Mouse (Mus musculus) spleen, adult 2 months (tissue): Measurements from ENCODE around the gene Vars2. TPM values are rescaled to one million over a fixed set of nuclear protein-coding genes. Genes with fewer than 3 reads are reported as not detected.
A peak's percentile ranks its signal among the peaks of the same experiment; 100 is the strongest.

Experiments
- DNase-seq, 2 experiments: peaks; one replicate each; pipeline versions ENCODE4 v3.0.0 to v3.0.0-alpha.2; 2012 to 2021; ENCODE audit warnings: low spot score in 2 of 2, low read depth in 1 of 2
- H3K27ac ChIP-seq: fragments of 200-500 bp; 2 replicates; pipeline ENCODE4 v1.5.1; 2012; ENCODE audit warnings: low read length, inconsistent platforms; ENCODE audit not compliant: insufficient read depth
- H3K27me3 ChIP-seq: fragments of 200-500 bp; 2 replicates; pipeline ENCODE4 v1.6.1; 2012; ENCODE audit warnings: mild to moderate bottlenecking, moderate library complexity, low read length, inconsistent platforms; ENCODE audit not compliant: control insufficient read depth, insufficient read depth
- H3K36me3 ChIP-seq: fragments of 200-500 bp; 2 replicates; pipeline ENCODE4 v1.6.1; 2012; ENCODE audit warnings: mild to moderate bottlenecking, low read length, inconsistent platforms; ENCODE audit not compliant: control insufficient read depth, insufficient read depth
- H3K4me1 ChIP-seq: fragments of 200-500 bp; 2 replicates; pipeline ENCODE4 v1.6.1; 2011; ENCODE audit warnings: inconsistent platforms; ENCODE audit not compliant: control insufficient read depth, insufficient read depth, insufficient read length
- H3K4me3 ChIP-seq: fragments of 200-500 bp; 2 replicates; pipeline ENCODE4 v1.5.1; 2011; ENCODE audit warnings: mild to moderate bottlenecking, inconsistent platforms; ENCODE audit not compliant: insufficient read depth, insufficient read length; ENCODE audit errors: extremely low read depth
- CTCF ChIP-seq: fragments of 200-500 bp; IDR thresholded peaks from 2 replicates; pipeline ENCODE4 v1.5.1; 2011; ENCODE audit warnings: mild to moderate bottlenecking, inconsistent platforms; ENCODE audit not compliant: insufficient read depth, insufficient read length, insufficient replicate concordance; ENCODE audit errors: extremely low read depth
- POLR2A ChIP-seq: fragments of 200-500 bp; IDR thresholded peaks from 2 replicates; pipeline ENCODE4 v1.6.1; 2011; ENCODE audit warnings: low read depth, low read length, inconsistent platforms
- WGBS: fragments of 180-500 bp; shearing (Covaris S2); methylation state at CpG from one replicate; pipeline ENCODE4 v1.1.7; 2018; 5-methylcytosine and 5-hydroxymethylcytosine counted together
- polyA plus RNA-seq: library from polyadenylated mRNA; depleted of rRNA; stranded (reverse); fragments of >200 nt; gene quantifications from 2 replicates; pipeline ENCODE4 v1.2.3, GENCODE M21; 2012

Vars2 gene
- polyA plus RNA-seq, 1 experiment = 28.9 TPM

GRCm38 (mm10) chr17:35681986-35682385, 14.6 kb upstream of the Vars2 start:
- Histone ChIP-seq H3K36me3 (no peaks in the 10 kb centered on the region; the same call in 1 of the 2 replicates), H3K4me1 (no peaks in the 10 kb centered on the region), H3K27me3 (no peaks in the 10 kb centered on the region), H3K27ac (no peak overlapping the region), H3K4me3 (no peak overlapping the region)
- 86% methylated on average over 13 of the region's 13 CpGs for WGBS
- DNase-seq = no peak
- TF ChIP-seq CTCF (no peak), POLR2A (no peak)

- no peak for DNase-seq
Measured at GRCm38 (mm10) chr17:35680591-35680990, 13.2 kb upstream of the Vars2 start.

GRCm38 (mm10) chr17:35673416-35674035, 6.1 kb upstream of the Vars2 start, which contains the start of gene Gtf2h4:
Gene Gtf2h4 (minus strand): TSS chr17:35673739.
- Histone ChIP-seq H3K4me1 (peaks cover 5% of the 10 kb centered on the region; the same call in 1 of the 2 replicates), H3K4me3 (peak within 1 kb of the TSS; percentile 77), H3K27ac (0 out of 2 replicates have a peak within 1 kb of the TSS, but pooled peaks have one; percentile 26), H3K27me3 (no peaks in the 10 kb centered on the region), H3K36me3 (no peaks in the 10 kb centered on the region)
- WGBS = 2% methylated on average over 23 of the region's 23 CpGs
- peak; percentile 84 to 93 for DNase-seq
- TF ChIP-seq CTCF = no peak
- no peak for TF ChIP-seq POLR2A

More at GRCm38 (mm10) chr17:35680591-35680990, 13.2 kb upstream of the Vars2 start:
- H3K27ac ChIP-seq = no peak overlapping the region
- H3K4me3 ChIP-seq = no peak overlapping the region
- H3K36me3 ChIP-seq = no peaks in the 10 kb centered on the region
- H3K27me3 ChIP-seq = no peaks in the 10 kb centered on the region
- H3K4me1 ChIP-seq = no peaks in the 10 kb centered on the region
- TF ChIP-seq POLR2A (no peak), CTCF (no peak)
- 71% methylated on average over 6 of the region's 6 CpGs for WGBS

- H3K36me3 ChIP-seq = no peaks in the 10 kb centered on the region
- H3K27me3 ChIP-seq = no peaks in the 10 kb centered on the region
- no peak overlapping the region for H3K27ac ChIP-seq
- WGBS = 92% methylated on average over 6 of the region's 6 CpGs
- H3K4me1 ChIP-seq = peaks cover 5% of the 10 kb centered on the region; the same call in 1 of the 2 replicates
- DNase-seq = no peak
- TF ChIP-seq POLR2A (no peak), CTCF (no peak)
- no peak overlapping the region for H3K4me3 ChIP-seq
Measured at GRCm38 (mm10) chr17:35672527-35672926, 5.1 kb upstream of the Vars2 start.

- no peak for DNase-seq
- 95% methylated on average over 6 of the region's 6 CpGs for WGBS
- Histone ChIP-seq H3K36me3 (no peaks in the 10 kb centered on the region), H3K4me1 (peaks cover 5% of the 10 kb centered on the region; the same call in 1 of the 2 replicates), H3K27me3 (no peaks in the 10 kb centered on the region), H3K4me3 (no peak overlapping the region), H3K27ac (no peak overlapping the region)
- TF ChIP-seq POLR2A (no peak), CTCF (no peak)
Measured at GRCm38 (mm10) chr17:35671846-35672245, 4.5 kb upstream of the Vars2 start.

- H3K4me1 ChIP-seq = peaks cover 7% of the 10 kb centered on the region; the same call in 1 of the 2 replicates
- no peaks in the 10 kb centered on the region for H3K27me3 ChIP-seq
- no peaks in the 10 kb centered on the region for H3K36me3 ChIP-seq
- WGBS = 96% methylated on average over 9 of the region's 9 CpGs
- no peak overlapping the region for H3K4me3 ChIP-seq
- no peak overlapping the region for H3K27ac ChIP-seq
- TF ChIP-seq POLR2A = no peak
- no peak for TF ChIP-seq CTCF
- DNase-seq = no peak
Measured at GRCm38 (mm10) chr17:35669731-35670130, 2.3 kb upstream of the Vars2 start.

GRCm38 (mm10) chr17:35666851-35667256, 538 bp downstream of the Vars2 start:
- WGBS = 3% methylated on average over 13 of the region's 13 CpGs
- H3K36me3 ChIP-seq = peaks cover 6% of the 10 kb centered on the region
- no peak for DNase-seq
- H3K27me3 ChIP-seq = no peaks in the 10 kb centered on the region
- no peak for TF ChIP-seq POLR2A
- TF ChIP-seq CTCF = no peak
- peak overlapping the region; percentile 74 for H3K4me3 ChIP-seq
- H3K27ac ChIP-seq = peak overlapping the region; percentile 51
- H3K4me1 ChIP-seq = 0 out of 2 replicates have a peak, but pooled peaks cover 2% of the 10 kb centered on the region
